Mouse (Mus musculus) stomach, embryonic 15.5 days (tissue): Measurements from ENCODE around the gene Pgp. TPM values are rescaled to one million over a fixed set of nuclear protein-coding genes. Genes with fewer than 3 reads are reported as not detected.

Source experiments
- ATAC-seq: fragments of 200-750 bp; cut with Nextera tagmentation; 2 replicates; pipeline ENCODE4 v1.8.0; 2017; ENCODE audit warnings: low read depth, moderate number of reproducible peaks, moderate TSS enrichment; ENCODE audit not compliant: insufficient read depth, low FRiP score
- H3K27ac ChIP-seq: fragments of 300-500 bp; sonication (generic); 2 replicates; pipeline ENCODE4 v1.5.1; 2015; ENCODE audit warnings: mild to moderate bottlenecking, inconsistent platforms
- H3K27me3 ChIP-seq: fragments of 300-500 bp; sonication (generic); replicated peaks from 2 replicates; pipeline ENCODE4 v1.6.1; 2015; ENCODE audit warnings: inconsistent platforms
- H3K36me3 ChIP-seq: fragments of 300-500 bp; sonication (generic); 2 replicates; pipeline ENCODE4 v1.6.1; 2015; ENCODE audit warnings: inconsistent platforms
- H3K4me1 ChIP-seq: fragments of 300-500 bp; sonication (generic); 2 replicates; pipeline ENCODE4 v1.6.1; 2015; ENCODE audit warnings: inconsistent platforms
- H3K4me2 ChIP-seq: fragments of 300-500 bp; sonication (generic); 2 replicates; pipeline ENCODE4 v1.6.1; 2015; ENCODE audit warnings: mild to moderate bottlenecking, inconsistent platforms
- H3K4me3 ChIP-seq: fragments of 300-500 bp; sonication (generic); replicated peaks from 2 replicates; pipeline ENCODE4 v1.5.1; 2015; ENCODE audit warnings: inconsistent platforms
- H3K9ac ChIP-seq: fragments of 300-500 bp; sonication (generic); 2 replicates; pipeline ENCODE4 v1.6.1; 2015; ENCODE audit warnings: inconsistent platforms
- H3K9me3 ChIP-seq: fragments of 300-500 bp; sonication (generic); 2 replicates; pipeline ENCODE4 v1.6.1; 2016; ENCODE audit warnings: inconsistent platforms
- WGBS: fragments of 180-500 bp; shearing (Covaris S2); methylation state at CpG from one replicate; pipeline ENCODE4 v1.1.7; 2015; 5-methylcytosine and 5-hydroxymethylcytosine counted together
- polyA plus RNA-seq: library from polyadenylated mRNA; unstranded; fragments of >200 nt; fragmentation: Nextera tagmentation; extraction: Ambion mirVana; gene quantifications from 2 replicates; pipeline ENCODE4 v1.2.1, GENCODE M21; 2015

Pgp gene
- polyA plus RNA-seq, 1 experiment from 2014 or later = 64.6 TPM

GRCm38 (mm10) chr17:24477053-24477984, 7.1 kb downstream of the Pgp start:
- ATAC-seq = no peak
- no peak overlapping the region for H3K27ac ChIP-seq
- H3K4me3 ChIP-seq = peak overlapping the region; percentile 96
- H3K9ac ChIP-seq = 0 out of 2 replicates have a peak overlapping the region, but pooled peaks have one; percentile 37
- no peaks in the 10 kb centered on the region for H3K27me3 ChIP-seq
- H3K4me2 ChIP-seq = peak overlapping the region; percentile 81
- peaks cover 34% of the 10 kb centered on the region for H3K36me3 ChIP-seq
- no peaks in the 10 kb centered on the region for H3K9me3 ChIP-seq
- H3K4me1 ChIP-seq = peaks cover 35% of the 10 kb centered on the region
- 93% methylated on average over 20 of the region's 20 CpGs for WGBS

- H3K27me3 ChIP-seq = no peaks in the 10 kb centered on the region
- peak; percentile 0; the same call in 1 of the 2 replicates for ATAC-seq
- no peaks in the 10 kb centered on the region for H3K9me3 ChIP-seq
- H3K36me3 ChIP-seq = peaks cover 34% of the 10 kb centered on the region
- peaks cover 28% of the 10 kb centered on the region for H3K4me1 ChIP-seq
- peak overlapping the region; percentile 96 for H3K4me3 ChIP-seq
- H3K4me2 ChIP-seq = peak overlapping the region; percentile 81
- H3K27ac ChIP-seq = no peak overlapping the region
- H3K9ac ChIP-seq = peak overlapping the region; percentile 37; the same call in 1 of the 2 replicates
- WGBS = 39% methylated on average over 11 of the region's 11 CpGs
Observed at GRCm38 (mm10) chr17:24477985-24478600, 7.9 kb downstream of the Pgp start.

- Histone ChIP-seq H3K27me3 (no peaks in the 10 kb centered on the region), H3K4me3 (peak within 1 kb of the TSS; percentile 96), H3K4me1 (peaks cover 22% of the 10 kb centered on the region), H3K9ac (peak within 1 kb of the TSS; percentile 91), H3K27ac (peak within 1 kb of the TSS; percentile 96), H3K36me3 (peaks cover 30% of the 10 kb centered on the region), H3K9me3 (no peaks in the 10 kb centered on the region), H3K4me2 (peak within 1 kb of the TSS; percentile 81)
- peak; percentile 89 for ATAC-seq
- WGBS = under 1% methylated on average over 48 of the region's 48 CpGs
Observed at GRCm38 (mm10) chr17:24478663-24479380, 8.6 kb downstream of the Pgp start, which contains the start of gene Mlst8. TSS of gene Mlst8 (minus strand) at chr17:24479078.

GRCm38 (mm10) chr17:24479431-24479830, 9.2 kb downstream of the Pgp start:
- no peak overlapping the region; the same call in 1 of the 2 replicates for H3K27ac ChIP-seq
- H3K9me3 ChIP-seq = no peaks in the 10 kb centered on the region
- peaks cover 17% of the 10 kb centered on the region for H3K4me1 ChIP-seq
- H3K4me3 ChIP-seq = peak overlapping the region; percentile 96
- H3K36me3 ChIP-seq = peaks cover 24% of the 10 kb centered on the region
- H3K27me3 ChIP-seq = no peaks in the 10 kb centered on the region
- H3K4me2 ChIP-seq = peak overlapping the region; percentile 81; the same call in 1 of the 2 replicates
- ATAC-seq = no peak
- H3K9ac ChIP-seq = no peak overlapping the region
- 21% methylated on average over 1 of the region's 1 CpGs for WGBS

GRCm38 (mm10) chr17:24480201-24480826, 10.1 kb downstream of the Pgp start:
- Histone ChIP-seq H3K9me3 (no peaks in the 10 kb centered on the region), H3K4me3 (no peak overlapping the region), H3K4me1 (peaks cover 17% of the 10 kb centered on the region), H3K27me3 (no peaks in the 10 kb centered on the region), H3K4me2 (0 out of 2 replicates have a peak overlapping the region, but pooled peaks have one; percentile 2), H3K36me3 (peaks cover 16% of the 10 kb centered on the region), H3K9ac (no peak overlapping the region), H3K27ac (peak overlapping the region; percentile 54)
- ATAC-seq = no peak
- 50% methylated on average over 3 of the region's 3 CpGs for WGBS

- H3K9me3 ChIP-seq = no peaks in the 10 kb centered on the region
- no peak overlapping the region for H3K27ac ChIP-seq
- peaks cover 7% of the 10 kb centered on the region for H3K36me3 ChIP-seq
- no peaks in the 10 kb centered on the region for H3K27me3 ChIP-seq
- peaks cover 20% of the 10 kb centered on the region for H3K4me1 ChIP-seq
- no peak overlapping the region for H3K4me2 ChIP-seq
- H3K4me3 ChIP-seq = no peak overlapping the region
- WGBS = 92% methylated on average over 20 of the region's 20 CpGs
- no peak overlapping the region for H3K9ac ChIP-seq
- no peak for ATAC-seq
Observed at GRCm38 (mm10) chr17:24481027-24481815, 11.0 kb downstream of the Pgp start.

- no peak for ATAC-seq
- Histone ChIP-seq H3K9me3 (no peaks in the 10 kb centered on the region), H3K4me3 (no peak overlapping the region), H3K4me1 (peaks cover 9% of the 10 kb centered on the region; the same call in 1 of the 2 replicates), H3K27me3 (peaks cover 12% of the 10 kb centered on the region), H3K36me3 (no peaks in the 10 kb centered on the region), H3K27ac (no peak overlapping the region), H3K4me2 (no peak overlapping the region), H3K9ac (no peak overlapping the region)
- 85% methylated on average over 3 of the region's 3 CpGs for WGBS
Observed at GRCm38 (mm10) chr17:24483495-24483894, 13.3 kb downstream of the Pgp start.

GRCm38 (mm10) chr17:24485090-24485860, 15.1 kb downstream of the Pgp start:
- no peak overlapping the region for H3K9ac ChIP-seq

GRCm38 (mm10) chr17:24488186-24488661, 18.0 kb downstream of the Pgp start, which contains the start of gene Caskin1:
TSS of gene Caskin1 (plus strand) at chr17:24488601.
- Histone ChIP-seq H3K9me3 (no peaks in the 10 kb centered on the region), H3K4me3 (peak within 1 kb of the TSS; percentile 59), H3K27me3 (peaks cover 23% of the 10 kb centered on the region), H3K27ac (no peak within 1 kb of the TSS), H3K4me2 (peak within 1 kb of the TSS; percentile 99), H3K36me3 (no peaks in the 10 kb centered on the region), H3K9ac (peak within 1 kb of the TSS; percentile 61; the same call in 1 of the 2 replicates), H3K4me1 (peaks cover 9% of the 10 kb centered on the region)
- peak; percentile 41; the same call in 1 of the 2 replicates for ATAC-seq
- WGBS = under 1% methylated on average over 44 of the region's 45 CpGs

More at GRCm38 (mm10) chr17:24485090-24485860, 15.1 kb downstream of the Pgp start:
- Histone ChIP-seq H3K4me3 (no peak overlapping the region), H3K9me3 (no peaks in the 10 kb centered on the region), H3K27me3 (peaks cover 23% of the 10 kb centered on the region), H3K4me2 (no peak overlapping the region), H3K4me1 (peaks cover 9% of the 10 kb centered on the region), H3K27ac (no peak overlapping the region), H3K36me3 (no peaks in the 10 kb centered on the region)
- WGBS = 49% methylated on average over 11 of the region's 11 CpGs
- ATAC-seq = no peak
